Mouse (Mus musculus) adrenal gland, postnatal 10 days (tissue): ENCODE measurements at regions not wholly inside any gene's neighbourhood (a gene's known extent, or its start where the extent isn't known, plus 50 kb on each side); places are given as distances from the start of the nearest gene placed in this dataset.

Experiments
- DNase-seq: peaks from one replicate; pipeline ENCODE4 v3.0.0; 2021; ENCODE audit warnings: mixed read lengths

DNA sequence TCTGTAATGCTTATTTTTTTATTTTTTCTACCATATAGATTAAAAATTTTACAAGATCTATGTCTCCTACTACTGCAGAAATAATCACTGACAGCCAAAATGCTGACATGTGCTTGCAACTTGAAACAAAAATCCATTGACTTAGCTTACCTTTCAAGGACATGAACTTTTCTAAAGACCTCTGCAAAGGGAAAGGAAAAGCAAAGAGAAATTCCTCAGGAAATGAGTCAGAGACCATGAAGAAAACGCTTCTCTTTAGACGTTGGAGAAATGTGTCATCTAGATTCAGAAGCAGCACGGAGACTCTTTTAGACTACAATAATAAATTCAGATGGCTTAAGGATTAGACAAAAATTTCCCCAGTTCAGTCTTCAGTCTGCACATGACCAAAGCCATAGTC, 2188.6 kb upstream of the Tenm3 start:
- no peak for DNase-seq

- no peak for DNase-seq
These were observed 2166.8 kb upstream of the Tenm3 start for GRCm38 (mm10) chr8:51010508-51010907.

DNA sequence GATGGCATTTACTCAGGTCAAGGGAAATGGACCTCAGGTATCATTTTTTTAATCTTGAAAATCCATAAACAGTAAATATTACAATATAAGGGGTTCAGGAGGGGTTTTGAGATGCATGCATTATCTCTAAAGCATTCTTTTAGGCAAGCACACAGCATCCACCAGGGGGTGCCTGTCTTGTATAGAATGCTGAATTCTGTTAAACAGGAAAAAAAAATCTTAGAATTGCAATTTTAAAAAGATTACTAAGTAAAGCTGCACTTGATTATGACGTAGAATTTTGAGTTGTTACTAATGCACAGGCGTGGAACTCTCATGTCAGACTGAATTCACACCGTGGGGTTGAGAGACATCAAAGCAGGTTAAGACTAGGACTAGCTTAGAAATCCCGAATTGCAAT, 2123.6 kb upstream of the Tenm3 start:
- no peak for DNase-seq

DNA sequence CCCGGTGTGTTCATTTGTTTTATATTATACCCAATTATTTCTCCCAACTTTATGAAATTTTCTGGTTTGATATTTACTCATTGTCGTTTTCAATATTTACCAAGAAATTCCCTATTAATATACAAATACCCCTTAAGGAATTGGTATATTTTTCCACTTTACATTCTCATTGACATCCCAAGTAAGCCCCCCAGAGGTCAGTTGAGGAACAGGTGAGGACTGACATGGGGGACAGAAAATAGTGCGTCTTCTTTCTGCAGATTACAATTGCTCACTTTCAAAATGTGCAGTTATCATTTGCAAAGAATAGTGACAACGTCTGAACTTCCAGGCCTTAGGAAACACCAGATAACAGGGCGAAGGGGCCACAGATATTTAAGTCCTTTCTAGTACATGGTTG, 2073.8 kb upstream of the Tenm3 start:
- DNase-seq: no peak

- DNase-seq: no peak
These were observed 2073.0 kb upstream of the Tenm3 start for GRCm38 (mm10) chr8:50916733-50917113.

- peak; percentile 63 for DNase-seq
These were observed 2072.4 kb upstream of the Tenm3 start for GRCm38 (mm10) chr8:50915876-50916732.

DNA sequence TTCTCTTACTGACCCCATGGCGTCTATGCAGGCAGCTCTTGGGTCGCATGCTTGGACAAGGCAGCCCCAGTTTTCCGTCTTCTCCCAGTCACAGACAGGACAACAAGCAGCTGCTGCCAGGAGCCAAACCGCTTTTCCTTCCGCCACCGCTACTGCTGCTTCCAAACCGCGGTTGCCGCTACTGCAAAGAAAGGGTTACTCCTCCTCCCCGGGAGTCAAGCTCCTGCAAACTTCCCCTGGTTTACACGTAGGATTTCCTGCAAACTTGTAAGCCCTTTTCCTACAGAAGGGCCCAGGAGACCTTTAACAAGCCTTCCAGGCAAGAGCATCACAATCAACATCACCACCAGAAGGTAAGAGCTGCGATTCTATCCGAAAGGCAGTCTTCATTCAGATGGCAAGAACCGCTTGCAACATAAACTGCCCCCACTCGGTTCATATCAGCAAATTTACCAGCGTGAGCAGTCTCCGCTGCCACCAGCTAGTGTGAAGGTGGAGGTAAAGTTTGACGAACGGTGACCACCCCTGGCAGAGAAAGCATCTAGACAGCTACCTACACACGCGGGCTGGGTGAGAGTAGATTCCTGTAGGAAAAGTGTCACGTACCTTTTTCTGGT, 2071.6 kb upstream of the Tenm3 start:
- peak; percentile 2 for DNase-seq

GRCm38 (mm10) chr8:50914615-50915014, 2070.9 kb upstream of the Tenm3 start:
- no peak for DNase-seq

GRCm38 (mm10) chr8:50878198-50878597, 2034.4 kb upstream of the Tenm3 start:
- DNase-seq: no peak
